Mouse (Mus musculus) lung, adult 2 months (tissue): Measurements from ENCODE around the gene Dna2.

Source experiments
- CTCF ChIP-seq: fragments of 200-500 bp; IDR thresholded peaks from 2 replicates; pipeline ENCODE4 v1.5.1; 2011; ENCODE audit warnings: mild to moderate bottlenecking, low read length, control low read depth; ENCODE audit not compliant: insufficient read depth
- POLR2A ChIP-seq: fragments of 200-500 bp; IDR thresholded peaks from 2 replicates; pipeline ENCODE4 v1.6.1; 2011; ENCODE audit warnings: low read depth, mild to moderate bottlenecking, control low read depth, low read length, borderline replicate concordance; ENCODE audit errors: extremely low read depth

DNA sequence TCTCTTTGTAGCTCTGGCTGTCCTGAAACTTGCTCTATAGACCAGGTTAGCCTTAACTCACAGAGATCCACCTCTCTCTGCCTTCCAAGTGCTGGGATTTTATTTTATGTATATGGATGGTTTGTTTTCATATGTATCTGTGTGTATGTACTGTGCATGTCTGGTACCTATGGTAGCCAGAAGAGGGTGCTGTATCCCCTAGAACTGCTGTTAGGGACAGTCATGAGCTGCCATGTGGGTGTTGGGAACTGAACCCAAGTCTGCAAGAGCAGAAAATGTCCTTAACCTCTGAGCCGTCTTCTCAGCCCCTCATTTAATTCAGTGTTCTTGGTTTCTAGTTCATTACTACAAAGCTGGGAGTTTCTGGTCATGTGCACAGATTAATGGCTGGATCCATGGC is 14.4 kb upstream of the Dna2 start:
- no peak for TF ChIP-seq CTCF
- no peak for TF ChIP-seq POLR2A
